Mouse (Mus musculus): ENCODE measurements around the gene Gm45062.

DNA sequence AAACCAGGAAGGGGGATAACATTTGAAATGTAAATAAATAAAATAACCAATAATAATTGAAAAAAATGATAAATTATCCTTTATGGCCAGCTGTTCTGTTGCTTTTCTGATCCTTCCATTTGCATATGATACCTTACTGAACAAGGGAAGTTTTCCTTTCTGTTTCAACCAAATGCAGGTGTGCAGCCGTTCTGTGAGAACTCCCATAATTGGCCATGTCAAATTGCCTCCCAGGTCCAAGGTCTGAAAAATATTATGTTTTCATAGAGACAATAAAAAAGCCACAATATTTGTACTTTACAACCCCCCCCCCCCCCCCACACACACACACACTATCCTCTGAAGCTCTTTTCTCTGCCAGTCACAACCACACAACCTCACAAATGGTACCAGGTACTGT lies 206.1 kb downstream of the Gm45062 start:
- TF ChIP-seq CHD2 (IDR thresholded peaks at IDR 0.05; ENCODE audit: low read depth, low read length) (no peak), ZC3H11A (IDR thresholded peaks at IDR 0.05; ENCODE audit: borderline replicate concordance, low read depth, low read length) (no peak), ZNF384 (IDR thresholded peaks at IDR 0.05; ENCODE audit: low read depth, low read length) (no peak), HCFC1 (IDR thresholded peaks at IDR 0.05; ENCODE audit: borderline replicate concordance, insufficient read depth, low read length) (no peak)
